Mouse (Mus musculus): ENCODE measurements around the gene Fam234a.

- no peak for TF ChIP-seq CTCF (IDR thresholded peaks at IDR 0.05; ENCODE audit: insufficient read depth, low read depth, low read length)
- no peak for TF ChIP-seq POLR2A (IDR thresholded peaks at IDR 0.05; ENCODE audit: insufficient read depth, low read depth, low read length)
Measured at GRCm38 (mm10) chr17:26181179-26181578, 62.9 kb downstream of the Fam234a start.

Data from olfactory bulb, adult 2 months (tissue).